Mouse (Mus musculus) thymus, postnatal 14 days (tissue): ENCODE measurements at regions not wholly inside any gene's neighbourhood (a gene's known extent, or its start where the extent isn't known, plus 50 kb on each side); places are given as distances from the start of the nearest gene placed in this dataset.

ENCODE experiments used
- DNase-seq: peaks from one replicate; pipeline ENCODE4 v3.0.0; 2021

DNA sequence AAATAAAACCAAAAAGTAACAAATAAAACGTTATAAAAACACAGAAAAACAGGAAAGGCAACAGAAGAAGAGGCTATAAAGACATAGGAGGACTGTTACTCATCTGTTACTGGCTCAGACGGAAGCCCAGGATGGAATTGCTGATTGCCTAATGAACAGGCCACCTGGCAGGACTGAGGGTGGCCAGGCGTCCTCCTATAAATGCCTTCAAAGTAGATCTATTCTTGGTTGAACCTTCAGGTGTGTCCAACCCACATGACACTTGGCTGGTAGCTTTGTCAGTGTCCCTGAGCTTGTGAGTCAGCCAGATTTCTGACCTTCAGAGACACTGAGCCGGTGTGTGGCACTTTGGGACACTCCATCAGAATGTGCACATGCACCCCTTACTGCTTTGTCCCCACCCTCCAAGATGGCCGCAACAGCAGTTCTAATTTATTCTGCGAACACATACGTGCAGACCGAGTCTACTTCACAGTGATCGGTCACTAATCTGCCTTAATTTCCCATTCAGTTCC, 222.5 kb upstream of the Runx1 start:
- DNase-seq, result no peak

- no peak for DNase-seq
Measured at GRCm38 (mm10) chr16:93047594-93047993, 221.6 kb upstream of the Runx1 start.

- no peak for DNase-seq
Measured at GRCm38 (mm10) chr16:93046221-93046620, 220.3 kb upstream of the Runx1 start.

GRCm38 (mm10) chr16:93043355-93043754, 217.4 kb upstream of the Runx1 start:
- no peak for DNase-seq

GRCm38 (mm10) chr16:93042941-93043340, 217.0 kb upstream of the Runx1 start:
- DNase-seq, result no peak

DNA sequence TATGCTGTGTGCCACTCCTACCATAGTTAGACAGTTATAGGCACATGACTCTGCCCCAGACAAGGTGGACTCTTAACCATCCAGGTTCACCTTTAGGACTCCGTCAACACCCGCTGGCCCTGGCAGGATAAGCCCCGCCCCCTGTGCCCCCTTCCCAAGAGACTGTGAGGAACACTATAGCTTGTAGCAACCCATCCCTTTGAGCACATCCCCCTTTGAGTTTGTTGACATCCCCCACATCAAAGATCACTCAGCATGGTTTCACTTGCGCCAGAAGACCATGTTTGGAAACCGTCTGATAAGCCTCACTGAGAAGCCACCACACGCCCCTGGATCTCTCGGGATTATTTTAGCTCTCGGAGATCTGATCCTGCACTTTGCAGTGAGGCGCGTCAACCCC, 216.5 kb upstream of the Runx1 start:
- DNase-seq, result no peak

- no peak for DNase-seq
Measured at GRCm38 (mm10) chr16:93041887-93042286, 215.9 kb upstream of the Runx1 start.

DNA sequence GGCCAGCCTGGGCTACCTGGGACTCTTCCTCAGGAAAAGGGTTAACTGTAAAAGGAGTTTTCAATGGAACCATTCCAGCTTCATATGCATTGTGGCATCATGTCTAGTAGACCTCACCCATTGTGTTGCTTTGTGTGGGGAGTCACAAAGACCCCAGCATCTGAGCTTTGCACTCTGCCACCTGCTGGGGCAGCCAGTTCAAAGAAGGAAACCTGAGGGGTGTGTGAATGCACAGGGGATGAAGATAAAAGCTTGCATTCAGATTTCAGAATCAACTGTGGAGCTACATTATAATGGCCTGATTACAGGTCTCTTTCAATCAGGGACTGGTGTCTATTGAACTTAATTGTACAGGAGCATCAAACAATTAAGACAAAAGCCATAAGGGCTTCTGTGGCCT, 215.4 kb upstream of the Runx1 start:
- DNase-seq, result peak; percentile 58

DNA sequence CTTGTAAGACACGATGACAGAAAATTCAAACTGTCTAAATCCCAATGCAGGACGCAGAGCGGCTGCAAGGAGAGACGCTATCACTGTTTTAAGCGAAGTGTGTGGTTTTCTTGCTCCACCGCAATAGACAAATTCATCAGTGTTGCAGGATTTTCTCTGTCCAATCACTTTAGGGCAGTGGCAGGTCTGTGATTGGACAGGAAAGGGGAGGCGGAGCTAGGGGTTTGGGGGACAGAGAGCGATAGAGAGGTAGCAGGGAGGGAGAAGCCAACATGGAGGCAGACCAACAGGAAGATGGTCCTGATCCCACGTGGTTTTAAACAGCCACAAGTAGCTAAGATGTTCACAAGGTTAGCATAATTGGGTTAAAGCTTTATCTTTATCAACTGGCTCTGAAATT, 209.7 kb upstream of the Runx1 start:
- DNase-seq, result no peak

DNA sequence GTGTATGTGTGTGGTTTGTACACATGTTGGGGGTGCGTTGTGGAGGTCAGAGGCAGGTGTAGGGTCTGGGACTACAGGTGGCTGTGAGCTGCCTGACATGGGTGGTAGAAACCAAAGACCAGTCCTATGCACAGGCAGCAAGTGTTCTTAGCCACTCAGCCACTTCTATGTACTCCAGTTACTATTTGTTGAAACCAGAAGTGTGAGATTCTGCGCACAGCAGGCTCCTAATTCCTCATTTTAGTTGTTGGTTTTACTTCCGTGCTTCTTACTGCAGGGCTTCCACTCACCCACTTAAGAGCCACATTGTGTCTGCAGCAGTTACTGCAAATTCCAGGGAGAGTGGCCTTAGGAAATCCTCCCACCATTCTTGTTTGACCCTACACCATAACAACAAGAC, 208.0 kb upstream of the Runx1 start:
- no peak for DNase-seq

DNA sequence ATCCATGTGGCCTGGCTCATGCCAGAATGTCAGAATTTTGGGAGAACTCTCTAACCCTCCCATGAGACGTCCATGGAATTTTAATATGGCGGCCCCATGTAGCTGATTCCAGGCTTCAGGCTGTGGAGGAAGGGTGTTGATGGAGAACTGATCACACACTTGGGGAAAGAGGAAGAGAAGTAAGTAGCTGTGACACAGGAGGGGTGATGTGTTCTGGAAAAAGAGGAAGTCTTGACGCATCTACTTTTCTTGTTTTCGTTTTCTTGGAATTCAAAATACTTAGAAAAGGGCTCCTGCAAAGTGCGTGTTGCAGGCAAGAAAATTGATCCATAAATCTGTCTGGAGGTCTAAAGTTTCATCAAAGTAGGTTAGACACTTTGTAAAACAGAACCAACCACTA, 205.7 kb upstream of the Runx1 start:
- DNase-seq, result no peak

- no peak for DNase-seq
Measured at GRCm38 (mm10) chr16:93028640-93029039, 202.7 kb upstream of the Runx1 start.

DNA sequence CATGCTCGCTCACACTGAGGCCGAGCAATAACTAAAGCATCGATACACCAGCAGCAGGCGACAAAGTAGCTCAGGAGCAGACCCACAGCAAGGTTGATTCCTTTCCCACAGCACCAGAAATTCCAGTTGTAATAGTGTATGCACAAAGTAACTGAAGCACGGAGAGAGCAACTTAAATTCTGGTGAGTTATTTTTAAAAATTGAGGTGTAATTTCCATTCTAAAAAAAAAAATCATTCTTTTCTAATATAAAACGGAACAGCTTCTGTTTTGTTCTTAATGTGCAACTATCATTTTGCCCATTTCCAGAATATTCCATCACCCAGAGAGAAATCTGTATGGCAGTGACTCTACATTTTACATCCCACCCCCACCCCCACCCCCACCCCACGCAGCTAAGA, 202.1 kb upstream of the Runx1 start:
- no peak for DNase-seq

DNA sequence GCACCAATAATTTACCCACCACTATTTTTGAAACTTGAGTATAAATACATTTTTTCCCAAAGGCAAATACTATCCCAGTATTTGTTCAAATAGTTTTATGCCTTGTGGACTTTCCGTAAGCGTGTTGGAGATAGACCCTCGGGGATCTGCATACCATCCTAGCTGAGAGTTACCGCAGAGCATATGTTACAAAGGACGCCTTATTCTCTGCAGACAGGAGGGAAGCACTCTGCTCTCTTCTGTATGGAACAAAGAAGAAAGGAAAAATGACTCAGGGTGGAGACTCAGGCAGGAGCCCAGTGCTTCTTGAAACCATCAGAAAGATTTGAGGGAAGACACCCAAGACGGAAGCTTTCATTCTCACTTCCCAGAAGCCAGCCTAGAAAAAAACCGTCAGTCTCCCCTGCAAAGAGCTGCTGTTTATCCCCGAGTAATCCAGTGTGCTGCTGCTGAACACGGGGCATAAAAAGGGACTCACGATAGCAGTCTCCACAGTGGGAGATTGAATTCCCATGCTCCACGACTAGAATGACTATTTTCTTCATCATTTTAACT, 200.2 kb upstream of the Runx1 start:
- no peak for DNase-seq

- DNase-seq, result no peak
Measured at GRCm38 (mm10) chr16:93019800-93020555, 194.0 kb upstream of the Runx1 start.

DNA sequence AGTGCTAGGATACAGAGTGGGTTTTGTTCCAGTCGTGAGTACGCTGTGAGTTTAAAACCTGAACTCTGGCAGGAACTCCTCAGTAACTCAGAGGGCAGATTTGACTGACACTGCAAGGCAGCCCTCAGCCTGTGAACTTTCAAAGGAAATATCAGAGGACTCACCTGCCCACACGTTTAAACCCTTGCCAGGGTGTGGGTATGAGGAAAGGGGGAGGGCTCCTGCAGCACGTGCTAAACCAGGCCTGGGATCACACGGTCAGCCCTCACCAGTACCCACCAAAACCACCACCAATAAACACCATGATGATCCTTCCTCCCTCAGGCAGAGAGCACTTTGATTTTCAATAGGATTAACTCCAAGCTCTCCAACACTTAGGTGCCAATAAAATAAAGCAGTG, 192.8 kb upstream of the Runx1 start:
- no peak for DNase-seq

DNA sequence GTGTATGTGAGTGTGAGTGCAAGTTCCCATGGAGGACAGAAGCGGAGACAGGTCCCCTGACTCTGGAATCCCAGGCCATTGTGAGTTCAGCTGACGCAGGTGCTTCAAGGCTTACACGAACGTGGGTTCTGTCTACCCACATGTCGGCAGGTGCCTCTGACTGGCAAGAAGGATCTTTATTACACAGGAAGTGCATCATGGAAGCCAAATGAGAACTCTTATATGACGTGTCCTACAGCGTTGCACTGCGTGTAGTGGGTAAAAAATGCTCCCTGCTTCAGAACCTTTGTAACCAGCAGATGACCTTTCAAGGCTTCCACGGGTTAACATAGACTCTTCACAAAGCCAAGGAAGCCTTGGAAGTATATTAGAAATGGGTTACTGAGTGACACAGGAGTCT, 191.1 kb upstream of the Runx1 start:
- DNase-seq, result peak; percentile 16

DNA sequence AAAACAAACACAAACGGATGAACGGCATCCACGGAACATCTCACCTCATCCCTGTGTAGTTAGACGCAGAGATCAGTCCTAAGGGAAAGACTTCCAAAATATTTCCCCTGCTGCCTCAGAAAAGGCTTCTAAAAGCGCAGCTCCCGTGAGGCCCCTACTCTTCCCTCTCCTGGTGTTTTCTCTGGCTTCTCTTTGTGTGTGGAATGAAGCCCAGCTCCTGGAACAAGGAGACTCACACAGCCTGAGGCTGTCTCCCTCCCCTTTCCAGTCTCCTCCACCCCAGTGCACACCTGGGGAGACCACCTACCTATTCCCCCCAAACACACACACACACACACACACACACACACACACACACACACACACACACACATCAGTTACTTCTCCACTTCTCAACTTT, 189.7 kb upstream of the Runx1 start:
- DNase-seq, result no peak

- DNase-seq, result no peak
Measured at GRCm38 (mm10) chr16:93014991-93015390, 189.0 kb upstream of the Runx1 start.

- DNase-seq, result no peak
Measured at GRCm38 (mm10) chr16:93013881-93014280, 187.9 kb upstream of the Runx1 start.

- DNase-seq, result no peak
Measured at GRCm38 (mm10) chr16:93013256-93013655, 187.3 kb upstream of the Runx1 start.

DNA sequence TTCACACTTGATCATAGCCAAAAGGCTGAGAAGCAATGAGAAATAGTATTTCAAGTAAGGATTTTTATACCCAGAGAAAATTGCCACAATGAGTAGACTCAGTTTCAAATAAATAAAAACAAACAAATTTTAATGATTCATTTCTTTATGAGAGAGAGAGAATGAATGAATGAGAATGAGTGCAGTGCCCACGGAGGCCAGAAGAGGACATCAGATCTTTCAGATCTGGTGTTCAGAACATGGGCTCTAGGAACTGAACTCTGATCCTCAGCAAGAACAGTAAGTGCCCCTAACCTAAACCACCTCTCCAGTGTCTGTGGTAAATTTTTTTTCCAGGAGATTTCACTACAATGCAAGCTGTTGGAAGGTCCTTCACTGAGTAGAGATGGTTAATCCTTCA, 185.5 kb upstream of the Runx1 start:
- no peak for DNase-seq

DNA sequence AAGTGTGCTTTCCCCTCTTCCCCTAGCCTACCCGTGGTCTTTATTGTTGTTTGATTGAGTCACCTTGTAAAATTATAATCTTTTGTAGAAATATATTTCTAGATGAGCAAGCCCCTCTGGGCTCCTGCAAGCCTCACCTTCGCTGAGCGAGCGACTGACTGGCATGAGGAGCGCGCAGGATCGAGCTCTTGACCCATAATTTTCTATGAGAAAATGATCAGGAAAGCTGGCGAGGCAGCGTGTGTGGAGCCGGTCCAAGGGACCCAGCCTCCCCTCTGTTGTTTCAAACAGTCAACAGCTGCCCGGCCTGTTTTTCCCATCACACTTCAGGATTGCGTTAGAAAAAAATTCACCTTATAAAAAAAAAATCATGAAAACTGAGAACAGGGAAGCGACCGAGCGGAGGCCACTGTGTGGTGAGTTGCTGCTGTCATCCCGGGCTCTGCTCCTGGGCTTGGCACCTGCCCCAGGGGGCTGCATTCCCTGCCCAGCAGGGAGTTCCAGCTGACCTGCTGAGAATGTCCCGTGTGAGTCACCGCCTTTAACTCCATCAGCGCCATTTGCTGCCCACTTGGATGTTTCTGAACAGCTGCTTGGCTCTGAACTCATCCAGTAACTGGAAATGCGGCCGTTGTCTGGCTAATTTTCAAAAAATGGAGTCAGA, 180.5 kb upstream of the Runx1 start:
- DNase-seq, result no peak

DNA sequence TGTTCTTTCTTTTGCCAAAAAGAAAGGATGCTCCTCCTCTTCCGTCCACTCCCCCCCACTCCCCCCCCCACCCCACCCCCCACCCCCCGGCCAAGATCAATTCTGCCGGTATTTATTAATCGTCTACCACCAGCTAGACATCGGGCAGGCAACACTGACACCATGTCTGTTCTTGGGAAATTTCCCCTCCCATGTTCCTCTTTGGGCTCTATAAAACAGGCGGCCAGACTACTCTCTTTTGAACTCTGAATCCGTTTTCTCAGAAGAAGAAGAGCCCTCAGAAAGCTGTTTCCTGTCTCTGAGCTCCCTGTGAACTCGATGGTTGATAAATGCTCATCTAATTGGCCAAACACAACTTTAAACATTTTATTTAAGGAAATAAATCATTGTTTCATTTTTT, 179.5 kb upstream of the Runx1 start:
- no peak for DNase-seq
